Mouse (Mus musculus): ENCODE measurements around the gene Ppm1j. TPM values are rescaled to one million over a fixed set of nuclear protein-coding genes. Genes with fewer than 3 reads are reported as not detected.

The Ppm1j gene
- polyA plus RNA-seq, 1 experiment = 45.3 TPM

GRCm38 (mm10) chr3:104770035-104770434 is 10.8 kb upstream of the Ppm1j start:
- no peak overlapping the region for H3K27ac ChIP-seq (ENCODE audit: insufficient read depth, low read depth, low read length)
- H3K4me3 ChIP-seq (ENCODE audit: low read depth, low read length) = no peak overlapping the region
- no peaks in the 10 kb centered on the region for H3K4me1 ChIP-seq (ENCODE audit: control insufficient read depth, insufficient read depth, insufficient read length, low read length)
- peak; percentile 71; the same call in 1 of the 2 replicates for TF ChIP-seq CTCF (IDR thresholded peaks at IDR 0.05; ENCODE audit: extremely low read depth, insufficient read length, insufficient replicate concordance, low read depth, low read length)
- no peak for TF ChIP-seq POLR2A (IDR thresholded peaks at IDR 0.05; ENCODE audit: low read depth, low read length)
- H3K27me3 ChIP-seq (ENCODE audit: control insufficient read depth, insufficient read depth, low read length) = no peaks in the 10 kb centered on the region
- WGBS = 37% methylated on average over 10 of the region's 10 CpGs
- no peaks in the 10 kb centered on the region for H3K36me3 ChIP-seq (ENCODE audit: control insufficient read depth, insufficient read depth, low read length)

GRCm38 (mm10) chr3:104770918-104771317 is 9.9 kb upstream of the Ppm1j start:
- TF ChIP-seq CTCF (IDR thresholded peaks at IDR 0.05; ENCODE audit: extremely low read depth, insufficient read length, insufficient replicate concordance, low read depth, low read length) (no peak), POLR2A (IDR thresholded peaks at IDR 0.05; ENCODE audit: low read depth, low read length) (no peak)
- Histone ChIP-seq H3K27me3 (ENCODE audit: control insufficient read depth, insufficient read depth, low read length) (0 out of 2 replicates have a peak, but pooled peaks cover 3% of the 10 kb centered on the region), H3K4me3 (ENCODE audit: low read depth, low read length) (no peak overlapping the region), H3K36me3 (ENCODE audit: control insufficient read depth, insufficient read depth, low read length) (no peaks in the 10 kb centered on the region), H3K27ac (ENCODE audit: insufficient read depth, low read depth, low read length) (no peak overlapping the region), H3K4me1 (ENCODE audit: control insufficient read depth, insufficient read depth, insufficient read length, low read length) (no peaks in the 10 kb centered on the region)
- 85% methylated on average over 3 of the region's 3 CpGs for WGBS

- WGBS = 33% methylated on average over 6 of the region's 6 CpGs
- 0 out of 2 replicates have a peak, but pooled peaks cover 7% of the 10 kb centered on the region for H3K27me3 ChIP-seq (ENCODE audit: control insufficient read depth, insufficient read depth, low read length)
- no peak overlapping the region for H3K4me3 ChIP-seq (ENCODE audit: low read depth, low read length)
- H3K27ac ChIP-seq (ENCODE audit: insufficient read depth, low read depth, low read length) = no peak overlapping the region
- no peaks in the 10 kb centered on the region for H3K4me1 ChIP-seq (ENCODE audit: control insufficient read depth, insufficient read depth, insufficient read length, low read length)
- no peak for TF ChIP-seq POLR2A (IDR thresholded peaks at IDR 0.05; ENCODE audit: low read depth, low read length)
- TF ChIP-seq CTCF (IDR thresholded peaks at IDR 0.05; ENCODE audit: extremely low read depth, insufficient read length, insufficient replicate concordance, low read depth, low read length) = no peak
- H3K36me3 ChIP-seq (ENCODE audit: control insufficient read depth, insufficient read depth, low read length) = no peaks in the 10 kb centered on the region
These were observed 9.4 kb upstream of the Ppm1j start for GRCm38 (mm10) chr3:104771460-104771859.

GRCm38 (mm10) chr3:104773301-104773700 is 7.6 kb upstream of the Ppm1j start:
- TF ChIP-seq POLR2A (IDR thresholded peaks at IDR 0.05; ENCODE audit: low read depth, low read length) (no peak), CTCF (IDR thresholded peaks at IDR 0.05; ENCODE audit: extremely low read depth, insufficient read length, insufficient replicate concordance, low read depth, low read length) (no peak)
- 88% methylated on average over 7 of the region's 7 CpGs for WGBS

GRCm38 (mm10) chr3:104777342-104777741 is 3.5 kb upstream of the Ppm1j start:
- TF ChIP-seq CTCF (IDR thresholded peaks at IDR 0.05; ENCODE audit: extremely low read depth, insufficient read length, insufficient replicate concordance, low read depth, low read length) (peak; percentile 50; the same call in 1 of the 2 replicates), POLR2A (IDR thresholded peaks at IDR 0.05; ENCODE audit: low read depth, low read length) (no peak)
- WGBS = 3% methylated on average over 20 of the region's 20 CpGs
- peaks cover 37% of the 10 kb centered on the region for H3K27me3 ChIP-seq (ENCODE audit: control insufficient read depth, insufficient read depth, low read length)

More at GRCm38 (mm10) chr3:104773301-104773700, 7.6 kb upstream of the Ppm1j start:
- Histone ChIP-seq H3K36me3 (ENCODE audit: control insufficient read depth, insufficient read depth, low read length) (no peaks in the 10 kb centered on the region), H3K4me1 (ENCODE audit: control insufficient read depth, insufficient read depth, insufficient read length, low read length) (peaks cover 3% of the 10 kb centered on the region; the same call in 1 of the 2 replicates), H3K4me3 (ENCODE audit: low read depth, low read length) (no peak overlapping the region), H3K27ac (ENCODE audit: insufficient read depth, low read depth, low read length) (no peak overlapping the region), H3K27me3 (ENCODE audit: control insufficient read depth, insufficient read depth, low read length) (peaks cover 22% of the 10 kb centered on the region)

GRCm38 (mm10) chr3:104779949-104780348 is 907 bp upstream of the Ppm1j start:
- TF ChIP-seq POLR2A (IDR thresholded peaks at IDR 0.05; ENCODE audit: low read depth, low read length) = no peak
- TF ChIP-seq CTCF (IDR thresholded peaks at IDR 0.05; ENCODE audit: extremely low read depth, insufficient read length, insufficient replicate concordance, low read depth, low read length) = peak; percentile 98; the same call in 1 of the 2 replicates
- peaks cover 29% of the 10 kb centered on the region for H3K4me1 ChIP-seq (ENCODE audit: control insufficient read depth, insufficient read depth, insufficient read length, low read length)
- H3K36me3 ChIP-seq (ENCODE audit: control insufficient read depth, insufficient read depth, low read length) = no peaks in the 10 kb centered on the region
- 3% methylated on average over 7 of the region's 7 CpGs for WGBS
- no peak overlapping the region for H3K4me3 ChIP-seq (ENCODE audit: low read depth, low read length)
- peaks cover 37% of the 10 kb centered on the region for H3K27me3 ChIP-seq (ENCODE audit: control insufficient read depth, insufficient read depth, low read length)
- H3K27ac ChIP-seq (ENCODE audit: insufficient read depth, low read depth, low read length) = no peak overlapping the region

More at GRCm38 (mm10) chr3:104777342-104777741, 3.5 kb upstream of the Ppm1j start:
- H3K4me3 ChIP-seq (ENCODE audit: low read depth, low read length) = peak overlapping the region; percentile 32
- no peaks in the 10 kb centered on the region for H3K36me3 ChIP-seq (ENCODE audit: control insufficient read depth, insufficient read depth, low read length)
- H3K4me1 ChIP-seq (ENCODE audit: control insufficient read depth, insufficient read depth, insufficient read length, low read length) = peaks cover 19% of the 10 kb centered on the region
- H3K27ac ChIP-seq (ENCODE audit: insufficient read depth, low read depth, low read length) = no peak overlapping the region

- Histone ChIP-seq H3K4me3 (ENCODE audit: low read depth, low read length) (peak within 1 kb of the TSS; percentile 78), H3K4me1 (ENCODE audit: control insufficient read depth, insufficient read depth, insufficient read length, low read length) (peaks cover 37% of the 10 kb centered on the region), H3K36me3 (ENCODE audit: control insufficient read depth, insufficient read depth, low read length) (0 out of 2 replicates have a peak, but pooled peaks cover 1% of the 10 kb centered on the region), H3K27me3 (ENCODE audit: control insufficient read depth, insufficient read depth, low read length) (peaks cover 29% of the 10 kb centered on the region), H3K27ac (ENCODE audit: insufficient read depth, low read depth, low read length) (peak within 1 kb of the TSS; percentile 67)
- WGBS = 2% methylated on average over 26 of the region's 26 CpGs
- no peak for TF ChIP-seq POLR2A (IDR thresholded peaks at IDR 0.05; ENCODE audit: low read depth, low read length)
- TF ChIP-seq CTCF (IDR thresholded peaks at IDR 0.05; ENCODE audit: extremely low read depth, insufficient read length, insufficient replicate concordance, low read depth, low read length) = no peak
These were observed 631 bp downstream of the Ppm1j start, which contains the start of gene Fam19a3 for GRCm38 (mm10) chr3:104781471-104781903. TSS of gene Fam19a3 (minus strand) at chr3:104781840.
